Mouse (Mus musculus): ENCODE measurements around the gene Tm9sf1. TPM values are rescaled to one million over a fixed set of nuclear protein-coding genes. Genes with fewer than 3 reads are reported as not detected.

Tm9sf1 gene
- polyA plus RNA-seq, 1 experiment from 2014 or later, result 35.2 TPM

DNA sequence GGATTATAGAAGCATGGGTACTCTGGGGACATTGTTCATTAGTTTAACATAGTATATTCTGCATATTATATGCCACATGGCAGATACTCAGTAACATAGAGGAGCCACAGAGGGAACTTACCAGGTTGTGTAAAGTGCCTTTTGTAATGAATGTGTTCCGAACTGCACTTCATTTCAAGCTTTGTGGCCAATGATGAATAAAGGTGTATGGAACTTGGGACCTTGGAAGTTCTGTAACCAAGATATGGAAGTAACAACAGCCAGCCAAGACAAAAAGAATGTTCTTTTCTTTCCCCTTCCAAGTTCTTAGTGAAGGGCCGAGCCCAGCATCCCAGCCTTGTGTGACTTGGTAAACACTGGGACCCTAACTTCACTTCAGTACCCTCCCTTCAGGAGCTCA lies 6.3 kb upstream of the Tm9sf1 start, which contains the start of gene Tssk4:
Tssk4 (plus strand) TSS at position 301 of the 400 bp plus-strand sequence.
- Histone ChIP-seq H3K79me2 (ENCODE audit: inconsistent target) (peaks cover 18% of the 10 kb centered on the region), H3K4me3 (ENCODE audit: inconsistent target) (no peak within 1 kb of the TSS), H3K27ac (no peak within 1 kb of the TSS), H3K36me3 (ENCODE audit: inconsistent target) (no peaks in the 10 kb centered on the region)
- 95% methylated on average over 2 of the region's 2 CpGs for WGBS (ENCODE audit: missing documents)

DNA sequence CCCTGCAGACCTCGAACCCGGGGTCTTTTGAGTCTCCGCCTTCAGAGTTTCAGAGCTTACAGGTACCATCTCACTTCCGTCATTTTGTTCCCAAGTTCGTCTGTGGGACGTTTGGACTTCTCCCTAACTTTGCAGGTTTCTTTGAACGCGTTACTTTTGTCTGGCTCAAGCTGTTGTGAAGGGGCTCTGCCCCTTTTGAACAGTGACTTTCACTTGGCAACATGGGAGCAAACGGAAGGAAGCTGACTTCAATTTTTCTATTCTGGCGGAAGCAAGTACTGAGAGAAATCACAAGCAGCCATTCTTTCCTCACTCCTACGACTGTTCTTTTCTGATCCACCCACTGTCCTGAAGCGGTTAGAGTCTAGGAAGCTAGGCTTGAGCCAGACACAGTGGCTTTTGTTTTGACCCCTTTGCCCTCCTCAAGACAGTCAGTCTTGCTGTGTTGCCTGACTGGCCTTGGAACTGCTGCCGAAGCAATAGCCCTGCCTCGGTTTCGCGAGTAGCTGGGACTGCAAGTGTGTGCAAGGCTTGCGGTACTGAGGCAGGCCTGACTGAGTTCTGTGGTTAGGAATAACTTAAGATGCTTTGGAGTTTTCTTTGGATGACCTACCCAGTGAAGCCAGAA lies 769 bp upstream of the Tm9sf1 start:
- Histone ChIP-seq H3K36me3 (ENCODE audit: inconsistent target) (peaks cover 22% of the 10 kb centered on the region), H3K27ac (peak overlapping the region; percentile 75), H3K79me2 (ENCODE audit: inconsistent target) (peaks cover 63% of the 10 kb centered on the region), H3K4me3 (ENCODE audit: inconsistent target) (peak overlapping the region; percentile 89)
- 10% methylated on average over 17 of the region's 17 CpGs for WGBS (ENCODE audit: missing documents)

DNA sequence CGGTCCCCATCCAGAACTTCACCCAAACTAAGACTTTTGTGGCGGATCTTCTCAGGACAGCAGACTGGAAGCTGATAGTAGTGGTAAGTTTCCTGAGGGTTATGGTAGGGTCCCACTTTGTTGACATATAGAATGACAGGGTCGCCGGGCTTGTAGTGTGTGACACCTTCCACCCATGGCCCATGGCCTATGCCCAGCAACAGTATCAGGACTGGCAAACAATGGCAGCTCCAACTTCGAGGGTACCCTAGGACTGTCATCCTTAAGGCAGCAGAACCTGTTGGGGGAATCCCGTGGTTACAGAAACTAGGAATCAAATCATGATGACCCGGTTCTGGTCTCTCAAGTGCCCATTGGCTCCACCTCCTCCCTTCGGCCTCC lies 937 bp downstream of the Tm9sf1 start:
- peaks cover 63% of the 10 kb centered on the region for H3K79me2 ChIP-seq (ENCODE audit: inconsistent target)
- H3K36me3 ChIP-seq (ENCODE audit: inconsistent target), result peaks cover 35% of the 10 kb centered on the region
- H3K27ac ChIP-seq, result peak overlapping the region; percentile 69
- WGBS (ENCODE audit: missing documents), result 27% methylated on average over 8 of the region's 8 CpGs
- H3K4me3 ChIP-seq (ENCODE audit: inconsistent target), result peak overlapping the region; percentile 89

GRCm38 (mm10) chr14:55641291-55641690 lies 2.3 kb downstream of the Tm9sf1 start:
- H3K79me2 ChIP-seq (ENCODE audit: inconsistent target), result peaks cover 59% of the 10 kb centered on the region
- peaks cover 37% of the 10 kb centered on the region for H3K36me3 ChIP-seq (ENCODE audit: inconsistent target)
- H3K4me3 ChIP-seq (ENCODE audit: inconsistent target), result no peak overlapping the region
- WGBS (ENCODE audit: missing documents), result 70% methylated on average over 13 of the region's 13 CpGs
- H3K27ac ChIP-seq, result no peak overlapping the region

DNA sequence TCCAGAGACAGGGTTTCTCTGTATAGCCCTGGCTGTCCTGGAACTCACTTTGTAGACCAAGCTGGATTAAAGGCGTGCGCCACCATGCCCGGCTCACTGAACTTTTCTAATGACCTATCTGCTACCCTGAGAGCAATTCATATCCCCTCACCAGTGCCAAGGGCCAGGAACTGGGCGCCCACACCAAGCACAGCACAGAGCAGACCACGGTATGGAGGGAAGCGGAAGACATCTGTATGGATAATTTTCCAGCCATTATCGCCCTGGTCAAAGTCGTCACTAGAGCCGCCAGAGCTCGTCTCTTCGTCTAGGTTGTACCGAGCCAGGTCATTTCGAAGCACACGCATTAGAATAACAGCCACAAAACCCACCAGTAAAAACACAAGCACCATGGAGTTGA lies 2.8 kb downstream of the Tm9sf1 start:
- WGBS (ENCODE audit: missing documents), result 95% methylated on average over 14 of the region's 14 CpGs
- H3K36me3 ChIP-seq (ENCODE audit: inconsistent target), result peaks cover 37% of the 10 kb centered on the region
- no peak overlapping the region for H3K4me3 ChIP-seq (ENCODE audit: inconsistent target)
- H3K79me2 ChIP-seq (ENCODE audit: inconsistent target), result peaks cover 54% of the 10 kb centered on the region
- H3K27ac ChIP-seq, result no peak overlapping the region

- 97% methylated on average over 9 of the region's 9 CpGs for WGBS (ENCODE audit: missing documents)
- peaks cover 47% of the 10 kb centered on the region for H3K36me3 ChIP-seq (ENCODE audit: inconsistent target)
Measured at GRCm38 (mm10) chr14:55637795-55638194, 5.8 kb downstream of the Tm9sf1 start, which contains the start of gene Gm49378. TSS of gene Gm49378 (minus strand) at chr14:55637895.

GRCm38 (mm10) chr14:55635523-55636007 lies 8.0 kb downstream of the Tm9sf1 start, which contains the start of gene Ipo4:
TSS of gene Ipo4 (minus strand) at chr14:55635957.
- 3% methylated on average over 26 of the region's 33 CpGs for WGBS (ENCODE audit: missing documents)
- Histone ChIP-seq H3K4me3 (ENCODE audit: inconsistent target) (peak within 1 kb of the TSS; percentile 65), H3K79me2 (ENCODE audit: inconsistent target) (peaks cover 9% of the 10 kb centered on the region; the same call in 1 of the 2 replicates), H3K36me3 (ENCODE audit: inconsistent target) (peaks cover 60% of the 10 kb centered on the region), H3K27ac (peak within 1 kb of the TSS; percentile 17)

More at GRCm38 (mm10) chr14:55637795-55638194, 5.8 kb downstream of the Tm9sf1 start, which contains the start of gene Gm49378:
- peaks cover 31% of the 10 kb centered on the region for H3K79me2 ChIP-seq (ENCODE audit: inconsistent target)
- no peak within 1 kb of the TSS for H3K4me3 ChIP-seq (ENCODE audit: inconsistent target)
- H3K27ac ChIP-seq, result no peak within 1 kb of the TSS

- WGBS (ENCODE audit: missing documents), result 11% methylated on average over 22 of the region's 23 CpGs
Measured at GRCm38 (mm10) chr14:55634874-55635522, 8.6 kb downstream of the Tm9sf1 start.

DNA sequence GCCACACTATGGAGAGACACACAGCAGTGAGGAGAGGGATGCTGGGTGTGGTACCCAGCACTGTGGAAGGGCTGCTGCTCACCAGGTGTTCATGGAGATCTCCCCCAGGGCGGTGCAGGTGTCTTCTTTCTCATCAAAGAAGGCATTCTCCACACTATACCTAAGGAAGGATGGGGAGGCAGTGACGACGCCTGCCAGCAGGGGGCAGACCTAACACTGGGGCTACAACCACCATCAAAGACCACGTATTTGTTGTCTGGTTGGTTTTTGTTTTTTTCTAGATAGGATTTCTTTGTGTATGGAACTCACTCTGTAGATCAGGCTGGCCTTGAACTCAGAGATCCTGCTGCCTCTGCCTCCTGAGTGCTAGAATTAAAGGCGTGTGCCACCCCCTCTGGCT lies 14.3 kb downstream of the Tm9sf1 start:
- H3K36me3 ChIP-seq (ENCODE audit: inconsistent target), result peaks cover 67% of the 10 kb centered on the region; the same call in 1 of the 2 replicates
- WGBS (ENCODE audit: missing documents), result 62% methylated on average over 4 of the region's 5 CpGs
- no peak overlapping the region for H3K4me3 ChIP-seq (ENCODE audit: inconsistent target)
- no peaks in the 10 kb centered on the region for H3K79me2 ChIP-seq (ENCODE audit: inconsistent target)
- no peak overlapping the region for H3K27ac ChIP-seq

More at GRCm38 (mm10) chr14:55634874-55635522, 8.6 kb downstream of the Tm9sf1 start:
- peaks cover 3% of the 10 kb centered on the region; the same call in 1 of the 2 replicates for H3K79me2 ChIP-seq (ENCODE audit: inconsistent target)
- peak overlapping the region; percentile 17; the same call in 1 of the 2 replicates for H3K27ac ChIP-seq
- peaks cover 60% of the 10 kb centered on the region for H3K36me3 ChIP-seq (ENCODE audit: inconsistent target)
- peak overlapping the region; percentile 65 for H3K4me3 ChIP-seq (ENCODE audit: inconsistent target)

- Histone ChIP-seq H3K36me3 (ENCODE audit: inconsistent target) (peaks cover 61% of the 10 kb centered on the region; the same call in 1 of the 2 replicates), H3K27ac (no peak overlapping the region), H3K4me3 (ENCODE audit: inconsistent target) (no peak overlapping the region), H3K79me2 (ENCODE audit: inconsistent target) (no peaks in the 10 kb centered on the region)
- 96% methylated on average over 27 of the region's 27 CpGs for WGBS (ENCODE audit: missing documents)
Measured at GRCm38 (mm10) chr14:55628077-55628827, 15.4 kb downstream of the Tm9sf1 start.

DNA sequence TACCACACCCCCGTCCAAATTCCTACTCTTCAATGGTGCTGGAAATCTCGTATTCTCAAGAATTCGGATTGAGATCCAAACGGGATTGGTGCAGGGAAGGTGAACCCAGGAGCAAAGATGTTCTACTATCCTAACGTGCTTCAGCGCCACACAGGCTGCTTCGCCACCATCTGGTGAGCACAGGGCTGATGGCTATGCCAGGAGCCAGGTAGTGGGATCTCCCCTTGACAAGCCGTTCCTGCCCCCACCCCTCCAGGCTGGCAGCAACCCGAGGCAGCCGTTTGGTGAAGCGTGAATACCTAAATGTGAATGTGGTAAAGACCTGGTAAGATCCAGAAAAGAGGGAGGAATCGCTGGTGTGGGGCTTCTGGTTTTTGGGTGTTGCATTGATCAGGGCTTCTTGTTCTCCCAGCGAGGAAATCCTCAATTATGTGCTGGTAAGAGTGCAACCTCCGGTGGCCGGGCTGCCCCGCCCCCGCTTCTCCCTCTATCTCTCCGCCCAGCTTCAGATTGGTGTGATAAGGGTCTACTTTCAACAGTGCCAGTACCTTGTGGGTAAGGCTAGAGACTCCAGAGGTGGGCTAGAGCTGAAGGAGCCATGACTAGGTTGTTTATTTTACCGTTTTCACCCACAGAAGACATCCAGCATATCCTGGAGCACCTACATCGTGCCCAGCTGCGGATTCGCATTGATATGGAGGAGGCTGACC lies 25.0 kb downstream of the Tm9sf1 start:
- no peak overlapping the region for H3K27ac ChIP-seq
- no peaks in the 10 kb centered on the region for H3K36me3 ChIP-seq (ENCODE audit: inconsistent target)
- no peak overlapping the region for H3K4me3 ChIP-seq (ENCODE audit: inconsistent target)
- no peaks in the 10 kb centered on the region for H3K79me2 ChIP-seq (ENCODE audit: inconsistent target)
- 15% methylated on average over 21 of the region's 22 CpGs for WGBS (ENCODE audit: missing documents)

DNA sequence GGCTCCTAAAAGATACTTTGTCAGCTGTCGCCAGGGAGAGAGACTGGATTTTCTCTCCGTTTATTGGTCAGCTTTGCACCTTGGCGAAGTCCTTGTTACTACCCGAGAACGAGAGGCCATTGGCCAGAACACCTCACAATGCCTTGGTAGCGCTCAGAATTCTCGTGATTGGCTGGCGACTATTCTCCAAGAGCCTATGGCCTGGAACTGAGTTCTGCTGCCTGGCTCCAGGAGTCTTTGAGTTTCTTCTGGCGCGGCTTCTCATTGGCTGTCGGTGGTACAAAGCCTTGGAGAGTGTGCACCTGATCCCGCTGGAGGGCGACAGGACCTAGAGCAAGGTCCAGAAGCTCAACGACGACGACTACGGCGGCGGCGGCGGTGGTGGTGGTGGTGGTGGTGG lies 25.8 kb downstream of the Tm9sf1 start, which contains the start of gene Rec8:
Rec8 (plus strand) TSS at position 216 of the 400 bp plus-strand sequence.
- Histone ChIP-seq H3K27ac (no peak within 1 kb of the TSS), H3K79me2 (ENCODE audit: inconsistent target) (no peaks in the 10 kb centered on the region), H3K36me3 (ENCODE audit: inconsistent target) (no peaks in the 10 kb centered on the region), H3K4me3 (ENCODE audit: inconsistent target) (no peak within 1 kb of the TSS)
- WGBS (ENCODE audit: missing documents), result 48% methylated on average over 14 of the region's 21 CpGs

DNA sequence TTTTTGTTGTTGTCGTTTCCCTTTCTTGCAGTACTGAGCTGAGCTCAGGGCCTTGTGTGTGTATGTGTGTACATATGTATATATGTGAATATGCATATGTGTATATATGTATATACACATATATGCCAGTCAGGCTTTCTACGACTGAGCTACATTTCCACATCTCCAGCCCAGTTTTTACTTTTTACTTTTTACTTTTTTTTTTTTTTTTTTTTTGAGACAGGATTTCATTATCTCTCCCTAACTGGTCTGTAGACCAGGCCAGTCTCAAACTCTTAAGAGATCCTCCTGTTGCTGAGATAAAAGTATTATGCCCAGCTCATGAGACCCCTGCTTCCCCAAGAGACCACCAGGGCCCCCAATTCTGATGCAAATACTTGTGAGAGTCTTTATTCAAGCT lies 26.8 kb downstream of the Tm9sf1 start:
- Histone ChIP-seq H3K36me3 (ENCODE audit: inconsistent target) (no peaks in the 10 kb centered on the region), H3K4me3 (ENCODE audit: inconsistent target) (no peak overlapping the region), H3K27ac (no peak overlapping the region), H3K79me2 (ENCODE audit: inconsistent target) (no peaks in the 10 kb centered on the region)
- 93% methylated on average over 2 of the region's 2 CpGs for WGBS (ENCODE audit: missing documents)

DNA sequence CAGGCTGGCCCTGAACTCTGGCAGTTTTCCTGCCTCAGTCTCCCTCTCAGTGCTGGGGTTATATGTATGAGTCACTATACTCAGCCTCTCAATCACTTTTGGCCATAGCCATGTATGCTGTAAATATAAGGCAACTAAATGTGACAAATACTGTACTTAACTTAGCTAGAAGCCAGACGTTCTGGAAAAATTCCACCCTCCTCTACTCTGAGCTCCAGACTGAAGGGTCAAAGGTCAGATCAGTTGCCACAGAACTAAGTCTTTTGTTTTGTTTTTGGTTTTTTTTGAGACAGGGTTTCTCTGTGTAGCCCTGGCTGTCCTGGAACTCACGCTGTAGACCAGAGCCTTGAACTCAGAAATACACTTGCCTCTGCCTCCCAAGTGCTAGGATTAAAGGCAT lies 27.7 kb downstream of the Tm9sf1 start:
- Histone ChIP-seq H3K79me2 (ENCODE audit: inconsistent target) (no peaks in the 10 kb centered on the region), H3K4me3 (ENCODE audit: inconsistent target) (no peak overlapping the region), H3K27ac (no peak overlapping the region), H3K36me3 (ENCODE audit: inconsistent target) (no peaks in the 10 kb centered on the region)
- 86% methylated on average over 2 of the region's 2 CpGs for WGBS (ENCODE audit: missing documents)

Measured in macrophage (primary cell).